Mouse (Mus musculus): Measurements from ENCODE around the gene Edc4.

Gene Edc4
- long read RNA-seq, experiment 1, full-length matches to known transcripts, result 1 of 6 reads
- long read RNA-seq, experiment 1, partial matches to known transcripts, result 3 of 6 reads
- long read RNA-seq, experiment 1, other reads (novel, unspliced or antisense), result 2 of 6 reads
- long read RNA-seq, experiment 2, partial matches to known transcripts, result 5 of 8 reads
- long read RNA-seq, experiment 2, other reads (novel, unspliced or antisense), result 3 of 8 reads

DNA sequence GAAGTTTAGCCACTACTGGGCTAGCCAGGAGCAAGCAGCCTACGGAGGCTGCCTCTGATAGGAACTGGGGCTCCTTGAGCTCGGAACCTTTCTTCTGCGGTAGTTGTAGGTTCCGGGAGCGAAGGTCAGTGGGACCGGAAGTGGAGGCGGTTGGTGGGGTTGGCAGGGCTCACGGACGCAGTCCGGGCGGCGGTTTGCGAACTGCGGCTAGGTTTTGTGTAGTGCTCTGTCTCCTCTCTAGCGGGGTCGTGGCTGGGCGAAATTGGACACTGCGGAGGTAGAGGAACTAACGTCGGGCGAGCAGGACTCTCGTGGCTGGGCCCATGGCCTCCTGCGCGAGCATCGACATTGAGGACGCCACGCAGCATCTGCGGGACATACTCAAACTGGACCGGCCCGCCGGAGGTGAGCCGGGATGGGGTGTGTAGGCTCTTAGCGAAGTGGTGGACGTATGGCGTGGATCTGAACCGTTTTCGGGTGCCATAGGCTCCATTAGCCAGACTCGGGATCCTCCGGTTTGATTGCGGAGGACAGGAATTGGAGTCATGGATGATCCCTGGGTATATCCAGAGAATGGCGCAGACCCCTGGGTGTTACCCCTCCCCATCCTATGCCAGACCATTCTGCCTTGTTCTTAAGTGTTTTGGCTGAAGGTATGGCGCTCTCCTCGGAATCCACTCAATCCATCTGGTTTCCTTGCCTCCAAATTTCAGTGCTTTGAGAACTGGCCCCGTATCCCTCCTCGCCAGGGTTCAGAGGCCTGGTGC lies at the start of gene Edc4:
Edc4 (plus strand) TSS at position 128 of the 767 bp plus-strand sequence.
- intact Hi-C loops (cut with DNase I), result no loop called here

- intact Hi-C loops (cut with DNase I), result loop anchor here (10.0 kb wide), 1 partner anchor 191 kb away; no protein-coding TSS in a partner anchor
Observed at GRCm38 (mm10) chr8:105833740-105834139, 46.9 kb upstream of the Edc4 start.

GRCm38 (mm10) chr8:105835318-105835717 lies 45.4 kb upstream of the Edc4 start:
- intact Hi-C loops (cut with DNase I), result loop anchor here (5.0 to 10.0 kb wide), 2 partner anchors 97 to 189 kb away; partner anchors contain the start of gene Ctrl

GRCm38 (mm10) chr8:105836991-105837390 lies 43.7 kb upstream of the Edc4 start:
- intact Hi-C loops (cut with DNase I), result loop anchor here (5.0 to 10.0 kb wide), 2 partner anchors 95 to 188 kb away; partner anchors contain the start of gene Ctrl

DNA sequence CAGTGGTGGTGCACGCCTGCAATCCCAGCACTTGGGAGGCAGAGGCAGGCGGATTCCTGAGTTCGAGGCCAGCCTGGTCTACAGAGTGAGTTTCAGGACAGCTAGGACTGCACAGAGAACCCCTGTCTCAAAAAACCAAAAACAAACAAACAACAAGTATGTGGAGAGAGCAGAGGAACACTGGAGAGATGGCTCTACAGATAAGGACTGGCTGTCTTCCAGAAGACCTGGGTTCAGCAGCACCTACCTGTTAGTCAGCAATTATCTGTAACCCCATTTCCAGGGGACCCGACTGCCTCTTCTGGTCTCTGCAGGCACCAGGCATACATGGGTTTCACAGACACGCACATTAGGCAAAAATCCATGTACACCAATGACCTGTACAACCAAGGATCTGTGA lies 41.5 kb upstream of the Edc4 start:
- intact Hi-C loops (cut with DNase I), result loop anchor here (5.0 to 10.0 kb wide), 2 partner anchors 93 to 186 kb away; partner anchors contain the start of gene Ctrl

DNA sequence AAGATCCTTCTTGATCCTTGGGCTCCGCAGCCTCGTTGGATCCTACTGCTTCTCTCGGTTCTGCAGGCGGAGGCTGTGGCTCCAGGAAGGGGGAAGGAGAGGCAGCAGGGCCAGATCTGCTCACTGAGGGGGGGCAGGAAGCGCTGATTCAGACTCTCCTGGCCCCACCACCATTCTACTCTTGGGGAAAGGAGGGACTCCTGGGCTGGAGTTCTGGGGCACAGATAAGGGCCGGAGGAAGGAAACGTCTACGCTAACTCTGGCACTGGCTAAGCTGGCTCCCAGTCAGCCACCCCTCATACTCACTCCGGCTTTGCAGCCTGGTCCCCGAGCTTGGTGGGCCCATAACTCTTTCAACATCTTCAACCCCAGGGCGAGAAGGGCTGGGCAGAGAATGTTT lies 34.0 kb upstream of the Edc4 start:
- intact Hi-C loops (cut with DNase I), result no loop called here

DNA sequence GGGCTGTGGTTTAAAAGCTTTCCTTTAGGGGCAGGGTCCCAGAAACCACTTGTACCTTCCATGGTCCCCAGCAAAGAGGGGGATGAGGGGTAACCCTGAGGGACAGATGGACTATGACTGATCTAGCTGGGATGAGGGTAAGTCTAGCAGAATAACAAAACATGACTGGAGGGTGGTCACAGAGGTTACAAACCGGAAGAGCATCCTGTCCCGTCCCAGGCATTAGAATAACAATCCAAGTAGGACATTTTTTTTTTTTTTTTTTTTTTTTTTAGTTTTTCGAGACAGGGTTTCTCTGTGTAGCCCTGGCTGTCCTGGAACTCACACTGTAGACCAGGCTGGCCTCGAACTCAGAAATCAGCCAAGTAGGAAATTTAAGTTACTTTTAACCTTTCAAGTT lies 30.7 kb upstream of the Edc4 start:
- intact Hi-C loops (cut with DNase I), result no loop called here

DNA sequence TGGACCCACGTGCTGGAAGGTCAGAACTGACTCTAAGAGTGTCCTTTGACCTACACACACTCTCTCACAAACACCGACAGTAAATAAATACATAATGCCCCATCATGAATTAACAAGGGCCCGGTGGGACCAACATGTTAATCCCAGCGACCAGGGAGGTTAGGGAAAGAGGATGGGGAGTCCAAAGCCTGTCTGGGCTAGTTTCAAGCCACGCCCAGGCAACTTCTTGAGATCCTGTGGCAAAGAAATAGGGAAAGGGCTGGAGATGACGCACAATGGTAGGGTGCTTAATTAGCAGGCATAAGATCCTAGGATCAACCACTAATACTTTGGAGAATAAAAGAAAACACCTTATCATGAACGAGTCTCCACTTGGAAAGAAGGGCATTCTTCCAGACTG lies 30.1 kb upstream of the Edc4 start:
- intact Hi-C loops (cut with DNase I), result no loop called here

DNA sequence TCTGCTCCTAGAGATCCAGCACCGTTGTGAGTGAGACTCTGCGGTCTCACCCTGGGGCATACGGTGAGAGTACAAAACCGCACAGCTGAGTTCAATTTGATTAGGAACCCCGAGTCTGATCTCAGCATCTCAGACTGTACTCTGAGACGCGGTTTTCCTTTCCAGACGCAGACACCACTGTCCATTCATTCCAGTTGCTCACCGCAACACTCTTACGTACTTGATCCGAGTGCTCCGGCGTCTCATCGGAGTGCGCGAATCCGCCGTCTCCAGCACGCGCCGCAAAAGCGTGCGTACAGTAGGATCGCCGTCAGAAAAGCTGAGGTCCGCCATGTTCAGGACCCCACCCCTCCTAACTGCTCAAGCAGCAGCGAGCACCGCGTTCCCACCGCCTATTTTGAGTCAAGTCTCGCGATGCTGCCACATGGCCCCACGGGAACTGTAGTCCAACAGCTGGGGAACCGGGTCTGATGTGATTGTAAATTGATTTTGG lies 29.0 kb upstream of the Edc4 start:
- intact Hi-C loops (cut with DNase I), result no loop called here

- intact Hi-C loops (cut with DNase I), result no loop called here
Observed at GRCm38 (mm10) chr8:105852146-105852729, 28.4 kb upstream of the Edc4 start.

DNA sequence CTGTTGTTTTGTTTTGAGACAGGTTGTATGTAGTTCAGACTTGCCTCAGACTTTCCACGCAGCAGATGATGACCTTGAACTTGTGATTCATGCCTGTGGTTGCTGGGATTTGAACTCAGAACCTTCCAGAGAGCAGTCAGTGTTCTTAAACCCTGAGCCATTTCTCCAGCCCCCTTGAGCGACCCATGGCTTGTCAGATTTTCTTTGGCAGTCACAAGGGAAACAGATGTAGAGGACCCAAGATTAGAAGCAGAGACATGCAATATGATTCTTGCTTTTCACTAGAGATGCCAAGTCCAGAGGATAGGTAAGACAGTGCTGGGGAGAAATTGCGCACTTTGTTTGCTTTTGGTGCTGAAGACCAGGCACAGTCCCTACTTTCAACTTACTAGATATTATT lies 27.5 kb upstream of the Edc4 start, which contains the start of gene Cenpt:
Cenpt (minus strand) TSS at position 101 of the 400 bp plus-strand sequence.
- intact Hi-C loops (cut with DNase I), result no loop called here

DNA sequence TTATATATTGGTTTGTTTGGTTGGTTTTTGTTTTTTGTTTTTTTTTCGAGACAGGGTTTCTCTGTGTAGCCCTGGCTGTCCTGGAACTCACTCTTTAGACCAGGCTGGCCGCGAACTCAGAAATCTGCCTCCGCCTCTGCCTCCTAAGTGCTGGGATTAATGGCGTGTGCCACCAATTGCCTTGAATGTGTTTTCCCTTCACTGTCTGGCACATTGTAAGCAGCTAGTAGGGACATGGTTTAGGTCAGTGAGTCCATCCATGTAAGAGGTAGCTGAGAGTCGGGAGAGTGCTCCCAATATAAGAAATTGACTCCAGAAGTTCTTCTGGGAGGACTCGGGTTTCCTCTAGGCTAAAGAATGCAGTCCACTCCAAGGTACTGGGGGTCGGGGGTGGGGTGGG lies 26.4 kb upstream of the Edc4 start:
- intact Hi-C loops (cut with DNase I), result no loop called here

DNA sequence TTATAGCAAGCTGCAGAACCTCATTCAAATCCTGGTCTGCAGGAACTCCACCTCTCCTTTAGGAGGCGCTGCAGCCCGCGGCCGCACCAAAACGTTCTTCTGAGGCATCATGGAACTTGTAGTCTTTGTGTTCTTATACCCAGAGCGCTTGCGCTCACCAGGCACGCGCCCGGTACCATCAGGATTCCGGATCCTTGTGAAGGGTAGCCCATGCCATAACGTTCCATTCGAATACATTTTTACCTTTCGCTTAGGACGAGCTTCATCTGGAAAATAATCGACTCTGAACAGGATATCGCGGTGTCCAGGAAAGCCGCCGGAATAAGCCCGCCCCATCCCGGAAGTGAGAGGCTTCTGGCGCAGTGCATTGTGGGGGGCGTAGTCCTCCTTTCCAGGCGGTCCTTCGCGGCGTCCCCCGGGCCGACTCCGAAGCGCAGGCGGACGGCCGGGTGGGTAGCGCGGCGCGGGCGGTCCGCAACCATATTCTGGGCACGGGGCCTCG lies 25.9 kb upstream of the Edc4 start, which contains the start of gene Thap11:
Thap11 (plus strand) TSS at position 418 of the 502 bp plus-strand sequence.
- intact Hi-C loops (cut with DNase I), result no loop called here

DNA sequence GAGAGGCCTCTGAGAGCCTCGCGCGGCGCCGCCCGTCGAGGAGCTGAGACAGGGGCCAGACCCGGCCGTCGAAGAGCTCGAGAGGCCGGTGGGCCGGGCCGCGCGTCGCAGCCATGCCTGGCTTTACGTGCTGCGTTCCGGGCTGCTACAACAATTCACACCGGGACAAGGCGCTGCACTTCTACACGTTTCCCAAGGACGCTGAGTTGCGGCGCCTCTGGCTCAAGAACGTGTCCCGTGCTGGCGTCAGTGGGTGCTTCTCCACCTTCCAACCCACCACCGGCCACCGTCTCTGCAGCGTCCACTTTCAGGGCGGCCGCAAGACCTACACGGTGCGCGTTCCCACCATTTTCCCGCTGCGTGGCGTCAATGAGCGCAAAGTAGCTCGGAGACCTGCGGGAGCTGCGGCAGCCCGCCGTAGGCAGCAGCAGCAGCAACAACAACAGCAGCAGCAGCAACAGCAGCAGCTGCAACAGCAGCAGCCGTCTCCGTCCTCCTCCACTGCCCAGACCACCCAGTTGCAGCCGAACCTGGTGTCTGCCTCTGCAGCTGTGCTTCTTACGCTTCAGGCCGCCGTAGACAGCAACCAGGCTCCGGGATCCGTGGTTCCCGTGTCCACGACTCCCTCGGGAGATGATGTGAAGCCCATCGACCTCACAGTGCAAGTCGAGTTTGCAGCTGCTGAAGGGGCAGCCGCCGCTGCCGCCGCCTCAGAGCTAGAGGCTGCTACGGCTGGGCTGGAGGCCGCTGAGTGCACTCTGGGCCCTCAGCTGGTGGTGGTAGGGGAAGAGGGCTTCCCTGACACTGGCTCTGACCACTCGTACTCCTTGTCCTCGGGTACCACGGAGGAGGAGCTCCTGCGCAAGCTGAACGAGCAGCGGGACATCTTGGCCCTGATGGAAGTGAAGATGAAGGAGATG lies 25.2 kb upstream of the Edc4 start:
- intact Hi-C loops (cut with DNase I), result no loop called here

- intact Hi-C loops (cut with DNase I), result no loop called here
Observed at GRCm38 (mm10) chr8:105856168-105856835, 24.4 kb upstream of the Edc4 start.

GRCm38 (mm10) chr8:105858495-105858894 lies 22.2 kb upstream of the Edc4 start:
- intact Hi-C loops (cut with DNase I), result no loop called here

- intact Hi-C loops (cut with DNase I), result no loop called here
Observed at GRCm38 (mm10) chr8:105859314-105859713, 21.4 kb upstream of the Edc4 start.

DNA sequence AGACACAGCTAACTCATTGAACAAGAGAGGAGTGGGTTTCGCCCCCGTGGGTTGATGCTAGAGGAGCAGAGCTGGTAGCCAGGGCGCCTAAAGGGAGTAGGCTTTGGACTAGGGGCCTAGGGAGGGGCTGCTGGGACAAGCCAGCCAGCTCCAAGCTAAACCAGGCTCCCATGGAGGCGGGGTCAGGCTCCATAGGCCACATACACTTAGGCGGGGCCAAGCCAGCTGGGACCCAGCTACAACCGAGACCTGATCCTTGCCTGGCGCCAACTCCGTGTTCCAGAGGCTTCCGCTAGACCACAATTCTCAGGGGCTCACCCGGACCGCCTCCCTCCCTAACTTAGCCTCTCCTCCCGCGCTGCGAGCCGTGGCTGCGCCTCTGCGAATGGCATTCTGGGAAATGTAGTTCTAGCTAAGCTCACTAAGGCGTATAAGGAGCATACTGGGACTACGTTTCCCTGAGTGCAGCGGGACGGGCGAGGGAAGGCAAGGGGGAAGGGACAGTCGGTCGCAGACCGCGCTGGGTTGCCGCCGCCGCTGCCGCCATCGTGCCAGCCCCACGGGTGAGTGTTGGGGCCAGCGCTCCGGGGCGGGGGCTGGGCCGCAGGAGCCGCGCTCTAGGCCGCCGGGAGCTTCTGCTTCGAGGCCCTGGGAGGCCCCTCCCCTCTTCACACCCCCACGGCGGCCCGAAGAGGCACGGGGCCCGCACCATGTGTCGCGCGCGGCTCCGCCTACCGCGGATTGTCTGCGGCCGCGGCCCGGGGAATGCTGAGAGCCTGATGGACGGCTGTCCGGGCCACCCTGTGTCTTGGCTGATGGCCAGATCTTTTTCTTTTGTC lies 20.3 kb upstream of the Edc4 start, which contains the start of gene Nutf2:
Nutf2 (plus strand) TSS at position 438 of the 839 bp plus-strand sequence.
- intact Hi-C loops (cut with DNase I), result loop anchor here (5.0 kb wide), 1 partner anchor 37 kb away; no protein-coding TSS in a partner anchor

DNA sequence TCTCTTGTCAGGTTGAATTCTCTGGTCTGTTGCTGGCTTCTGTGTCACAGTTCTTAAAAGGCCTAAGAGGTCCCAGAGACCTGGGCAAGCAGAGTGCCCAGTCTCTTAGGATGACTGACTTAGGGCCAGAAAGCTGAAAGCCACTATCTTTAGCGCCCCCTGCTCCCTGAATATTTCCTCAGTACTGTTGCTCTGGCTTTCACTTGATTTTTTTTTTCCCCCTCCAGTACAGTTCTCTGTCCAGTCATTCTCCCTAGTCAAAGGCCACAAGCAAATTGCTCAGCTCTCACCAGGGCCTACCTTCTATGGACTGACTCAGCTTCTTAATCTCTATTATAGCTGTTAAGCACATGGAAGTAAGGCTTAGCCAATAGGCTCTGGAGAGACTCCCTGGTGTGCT lies 18.7 kb upstream of the Edc4 start:
- intact Hi-C loops (cut with DNase I), result loop anchor here (5.0 kb wide), 1 partner anchor 35 kb away; no protein-coding TSS in a partner anchor
